Comparison of ENCODE assay signal across 11 mouse cellular contexts in the genomic region with DNA sequence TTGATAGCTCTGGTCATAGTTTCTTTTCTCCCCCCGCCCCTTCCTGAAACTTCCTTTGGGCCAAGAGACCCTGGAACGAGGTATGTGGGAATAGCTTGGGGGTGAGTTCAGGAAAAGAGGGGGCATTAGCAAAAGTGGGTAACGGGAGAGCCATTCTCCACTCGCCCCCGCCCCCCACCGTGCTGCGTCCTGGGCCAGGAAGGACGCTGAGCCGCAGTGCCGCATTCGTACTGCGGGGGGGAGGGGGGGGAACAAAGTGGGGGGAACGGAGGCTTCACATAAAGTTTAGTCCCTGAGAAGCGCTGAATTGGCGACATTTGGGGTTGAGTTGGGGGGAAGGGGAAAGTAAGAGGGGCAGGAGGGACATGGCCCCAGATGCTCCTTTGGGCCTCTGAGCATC. TPM values are rescaled to one million over a fixed set of nuclear protein-coding genes. Genes with fewer than 3 reads are reported as not detected.
DNase-seq lines count a peak whose midpoint lies in the region; ATAC-seq and TF ChIP-seq lines count a peak whose summit lies in the region.
"Had no signal": no experiment of that assay in that cellular context is flagged by ENCODE, and none has a peak within 500 bp of the region (broad histone marks: within the 10 kb centered on the region; RNA-seq: fewer than 3 reads in every experiment).

No protein-coding gene starts in this region.

- H3K4me3 ChIP-seq in ES-Bruce4 (ENCODE audit: low read depth, low read length), result peak overlapping the region; percentile 18; the same call in 1 of the 2 replicates
- peak overlapping the region; percentile 45; the same call in 1 of the 2 replicates for H3K4me3 ChIP-seq in forebrain, embryonic 13.5 days
- peak overlapping the region; percentile 72; the same call in 1 of the 2 replicates for H3K4me3 ChIP-seq in midbrain, embryonic 12.5 days
- no peak overlapping the region for H3K4me3 ChIP-seq in kidney, embryonic 15.5 days (replicated peaks)
- H3K4me3 ChIP-seq: heart, adult 2 months had no signal

- H3K9me3 ChIP-seq in ES-Bruce4 (replicated peaks; ENCODE audit: control insufficient read depth, insufficient read depth, low read length, poor library complexity, severe bottlenecking), result no peaks in the 10 kb centered on the region
- H3K9me3 ChIP-seq in forebrain, embryonic 13.5 days (replicated peaks), result no peaks in the 10 kb centered on the region
- no peaks in the 10 kb centered on the region for H3K9me3 ChIP-seq in midbrain, embryonic 12.5 days
- no peaks in the 10 kb centered on the region for H3K9me3 ChIP-seq in kidney, embryonic 15.5 days (replicated peaks)
- H3K9me3 ChIP-seq: limb, embryonic 13.5 days had no signal

- DNase-seq in cerebellum, adult 8-10 months, result peak; percentile 53
- DNase-seq in ovary, postnatal 14 days (ENCODE audit: low spot score), result no peak
- no peak for DNase-seq in layer of hippocampus, adult 18-20 months (ENCODE audit: low spot score in 2 of 2)

- TF ChIP-seq POLR2A in ES-Bruce4 (IDR thresholded peaks at IDR 0.05; ENCODE audit: insufficient read depth, low read length), result no peak

- peaks cover 6% of the 10 kb centered on the region for H3K36me3 ChIP-seq in ES-Bruce4 (ENCODE audit: control insufficient read depth, insufficient read depth, low read length, poor library complexity, severe bottlenecking)
- no peaks in the 10 kb centered on the region; the same call in 1 of the 2 replicates for H3K36me3 ChIP-seq in forebrain, embryonic 13.5 days (ENCODE audit: poor library complexity, severe bottlenecking)
- no peaks in the 10 kb centered on the region for H3K36me3 ChIP-seq in midbrain, embryonic 12.5 days
- H3K36me3 ChIP-seq in kidney, embryonic 15.5 days, result no peaks in the 10 kb centered on the region
- H3K36me3 ChIP-seq: limb, embryonic 13.5 days had no signal

- H3K4me1 ChIP-seq in ES-Bruce4 (ENCODE audit: control insufficient read depth, insufficient read depth, low read length), result no peaks in the 10 kb centered on the region
- H3K4me1 ChIP-seq in forebrain, embryonic 13.5 days, result peaks cover 63% of the 10 kb centered on the region
- H3K4me1 ChIP-seq in midbrain, embryonic 12.5 days, result peaks cover 58% of the 10 kb centered on the region
- peaks cover 47% of the 10 kb centered on the region for H3K4me1 ChIP-seq in kidney, embryonic 15.5 days

- no peak overlapping the region for H3K27ac ChIP-seq in ES-Bruce4 (ENCODE audit: insufficient read depth, low read length)
- no peak overlapping the region for H3K27ac ChIP-seq in forebrain, embryonic 13.5 days
- H3K27ac ChIP-seq in midbrain, embryonic 12.5 days (replicated peaks), result no peak overlapping the region
- H3K27ac ChIP-seq in kidney, embryonic 15.5 days, result no peak overlapping the region
- H3K27ac ChIP-seq: heart, adult 2 months; limb, embryonic 13.5 days had no signal

- 2% methylated on average over 15 of the region's 15 CpGs for WGBS in forebrain, embryonic 13.5 days
- WGBS in midbrain, embryonic 12.5 days, result 3% methylated on average over 15 of the region's 15 CpGs
- 1% methylated on average over 15 of the region's 15 CpGs for WGBS in kidney, embryonic 15.5 days

- TF ChIP-seq CTCF in ES-Bruce4 (IDR thresholded peaks at IDR 0.05; ENCODE audit: low read depth, low read length), result no peak

- no peak overlapping the region for H3K9ac ChIP-seq in ES-Bruce4 (ENCODE audit: low read depth, poor library complexity, severe bottlenecking)
- H3K9ac ChIP-seq in forebrain, embryonic 13.5 days, result no peak overlapping the region
- no peak overlapping the region for H3K9ac ChIP-seq in midbrain, embryonic 12.5 days (replicated peaks)
- H3K9ac ChIP-seq in kidney, embryonic 15.5 days, result no peak overlapping the region
- H3K9ac ChIP-seq: limb, embryonic 13.5 days had no signal

- TF ChIP-seq EP300 in ES-Bruce4 (IDR thresholded peaks at IDR 0.05; ENCODE audit: insufficient read depth, low read depth, low read length), result no peak

- no peaks in the 10 kb centered on the region for H3K27me3 ChIP-seq in ES-Bruce4 (ENCODE audit: control insufficient read depth, insufficient read depth, low read length, poor library complexity, severe bottlenecking)
- peaks cover 43% of the 10 kb centered on the region for H3K27me3 ChIP-seq in forebrain, embryonic 13.5 days
- H3K27me3 ChIP-seq in midbrain, embryonic 12.5 days, result peaks cover 52% of the 10 kb centered on the region
- H3K27me3 ChIP-seq in kidney, embryonic 15.5 days, result peaks cover 61% of the 10 kb centered on the region

- ATAC-seq in forebrain, embryonic 13.5 days, result no peak
- no peak for ATAC-seq in midbrain, embryonic 12.5 days (ENCODE audit: low FRiP score, low read depth)
- ATAC-seq in kidney, embryonic 15.5 days (replicated peaks; ENCODE audit: low FRiP score), result no peak

- peak overlapping the region; percentile 67 for H3K4me2 ChIP-seq in forebrain, embryonic 13.5 days
- peak overlapping the region; percentile 100 for H3K4me2 ChIP-seq in midbrain, embryonic 12.5 days (replicated peaks)
- H3K4me2 ChIP-seq in kidney, embryonic 15.5 days, result no peak overlapping the region

RNA-seq across cellular contexts. Expression of gene Kcnc3, which starts 2.6 kb away (rescaled TPM):
- 12.3 and 15.5 TPM in 2 replicates for polyA plus RNA-seq in ES-Bruce4 (2011; ENCODE audit: insufficient read depth, insufficient read length, low read depth, missing spikeins)
- 2.1 and 2.4 TPM in 2 replicates for polyA plus RNA-seq in forebrain, embryonic 13.5 days (2015; fragmentation: Nextera tagmentation; extraction: Ambion mirVana)
- 2.3 and 2.6 TPM in 2 replicates for polyA plus RNA-seq in midbrain, embryonic 12.5 days (2016; fragmentation: Nextera tagmentation; extraction: Ambion mirVana)
- 0.17 and 0.30 TPM in 2 replicates for polyA plus RNA-seq in kidney, embryonic 15.5 days (2015; fragmentation: Nextera tagmentation; extraction: Ambion mirVana)
- total RNA-seq in layer of hippocampus, adult 18-20 months (2021), result 100 to 1,000 TPM; 164 to 170 TPM
- total RNA-seq: hematopoietic stem cell, adult 5-6 weeks; MEL had no signal

RNA-seq across cellular contexts. Expression of gene Napsa, which starts 20.9 kb away (rescaled TPM):
- 0.97 and 1.1 TPM in 2 replicates for polyA plus RNA-seq in ES-Bruce4 (2011; ENCODE audit: insufficient read depth, insufficient read length, low read depth, missing spikeins)
- polyA plus RNA-seq in forebrain, embryonic 13.5 days (2015; fragmentation: Nextera tagmentation; extraction: Ambion mirVana), result 0.53 and 0.57 TPM in 2 replicates
- 0.45 and 0.60 TPM in 2 replicates for polyA plus RNA-seq in midbrain, embryonic 12.5 days (2016; fragmentation: Nextera tagmentation; extraction: Ambion mirVana)
- polyA plus RNA-seq in kidney, embryonic 15.5 days (2015; fragmentation: Nextera tagmentation; extraction: Ambion mirVana), result 30.3 and 33.2 TPM in 2 replicates
- total RNA-seq in layer of hippocampus, adult 18-20 months (2021), result not detected
- total RNA-seq: MEL had no signal

RNA-seq across cellular contexts. Expression of gene Nr1h2, which starts 39.3 kb away (rescaled TPM):
- polyA plus RNA-seq in ES-Bruce4 (2011; ENCODE audit: insufficient read depth, insufficient read length, low read depth, missing spikeins), result 67.6 and 95.7 TPM in 2 replicates
- polyA plus RNA-seq in forebrain, embryonic 13.5 days (2015; fragmentation: Nextera tagmentation; extraction: Ambion mirVana), result 76.0 and 76.2 TPM in 2 replicates
- polyA plus RNA-seq in midbrain, embryonic 12.5 days (2016; fragmentation: Nextera tagmentation; extraction: Ambion mirVana), result 78.2 and 80.3 TPM in 2 replicates
- 74.6 and 76.8 TPM in 2 replicates for polyA plus RNA-seq in kidney, embryonic 15.5 days (2015; fragmentation: Nextera tagmentation; extraction: Ambion mirVana)
- total RNA-seq in layer of hippocampus, adult 18-20 months (2021), result 10 to 100 TPM; 64.9 to 68.5 TPM

RNA-seq across cellular contexts. Expression of gene Pold1, which starts 44.4 kb away (rescaled TPM):
- polyA plus RNA-seq in ES-Bruce4 (2011; ENCODE audit: insufficient read depth, insufficient read length, low read depth, missing spikeins), result 81.9 and 86.6 TPM in 2 replicates
- polyA plus RNA-seq in forebrain, embryonic 13.5 days (2015; fragmentation: Nextera tagmentation; extraction: Ambion mirVana), result 77.8 and 89.7 TPM in 2 replicates
- 94.1 and 96.0 TPM in 2 replicates for polyA plus RNA-seq in midbrain, embryonic 12.5 days (2016; fragmentation: Nextera tagmentation; extraction: Ambion mirVana)
- polyA plus RNA-seq in kidney, embryonic 15.5 days (2015; fragmentation: Nextera tagmentation; extraction: Ambion mirVana), result 95.4 and 101 TPM in 2 replicates
- 10 to 100 TPM in 1 of 2 experiments, 1 to 10 TPM in 1; 9.4 to 13.2 TPM for total RNA-seq in layer of hippocampus, adult 18-20 months (2021)

Comparison
In these comparisons a context has a peak if more than half of its experiments do, and no peak if none do; other contexts are left out.
1. RNA of gene Napsa, which starts 20.9 kb away (polyA plus RNA-seq): 30.3 to 33.2 TPM in kidney, embryonic 15.5 days; 0.97 to 1.1 TPM in ES-Bruce4, 0.53 to 0.57 TPM in forebrain, embryonic 13.5 days and 0.45 to 0.60 TPM in midbrain, embryonic 12.5 days; every median in the first group is over 10 times any median in the second.